Mouse (Mus musculus): ENCODE measurements around the gene Prps2. TPM values are rescaled to one million over a fixed set of nuclear protein-coding genes. Genes with fewer than 3 reads are reported as not detected.
"Not testable (repeated sequence)": the region's sequence is repeated elsewhere in the genome, so short reads cannot be mapped to it uniquely, and the experiment has no call there.

Prps2 gene
- total and polyA plus RNA-seq, 3 experiments: 4.6 to 13.6 (median 12.5) TPM

DNA sequence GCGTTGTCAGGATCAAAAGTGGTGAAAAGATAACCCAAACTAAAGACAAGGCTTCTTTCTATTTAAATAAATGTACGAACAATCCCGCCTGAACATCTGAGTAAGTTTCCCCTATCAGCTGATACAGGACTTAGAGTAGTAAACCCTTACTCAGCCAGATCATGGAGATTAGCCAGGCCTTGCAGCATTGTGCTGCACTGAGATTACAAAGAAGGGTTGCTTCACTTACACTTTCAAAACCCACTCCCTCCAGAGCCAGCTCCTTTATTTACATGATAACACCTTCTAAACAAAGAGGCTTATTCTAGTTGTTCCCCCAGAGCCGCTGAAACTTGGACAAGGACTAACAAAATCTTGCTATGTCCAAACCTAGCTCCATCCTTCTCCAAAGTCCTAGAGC lies 2.5 kb downstream of the Prps2 start:
- TF ChIP-seq POLR2A (IDR thresholded peaks at IDR 0.05; ENCODE audit: insufficient read depth, low read depth, low read length): no peak
- no peak for TF ChIP-seq EP300 (IDR thresholded peaks at IDR 0.05; ENCODE audit: insufficient read depth, low read depth, low read length)
- no peak for TF ChIP-seq CTCF (IDR thresholded peaks at IDR 0.05)
- Histone ChIP-seq H3K4me1 (ENCODE audit: control insufficient read depth, insufficient read depth, low read length) (no peaks in the 10 kb centered on the region), H3K27ac (no peak overlapping the region), H3K9ac (ENCODE audit: low read depth, low read length) (no peak overlapping the region), H3K79me2 (replicated peaks; ENCODE audit: control insufficient read depth, insufficient read depth, low read length) (no peaks in the 10 kb centered on the region), H3K36me3 (ENCODE audit: control insufficient read depth, insufficient read depth, low read length) (no peaks in the 10 kb centered on the region), H3K27me3 (ENCODE audit: control insufficient read depth, insufficient read depth, low read length) (no peaks in the 10 kb centered on the region), H3K4me3 (no peak overlapping the region)
- intact Hi-C loops (cut with DNase I): no loop called here
- DNase-seq: no peak
- 62% methylated on average over 4 of the region's 4 CpGs for WGBS

- H3K79me2 ChIP-seq (replicated peaks; ENCODE audit: control insufficient read depth, insufficient read depth, low read length); H3K27me3 ChIP-seq (ENCODE audit: control insufficient read depth, insufficient read depth, low read length); H3K4me1 ChIP-seq (ENCODE audit: control insufficient read depth, insufficient read depth, low read length); H3K9ac ChIP-seq (ENCODE audit: low read depth, low read length); H3K27ac ChIP-seq; DNase-seq; H3K36me3 ChIP-seq (ENCODE audit: control insufficient read depth, insufficient read depth, low read length); H3K4me3 ChIP-seq; intact Hi-C loops (cut with DNase I): not testable (repeated sequence)
- 86% methylated on average over 3 of the region's 3 CpGs for WGBS
Observed at GRCm38 (mm10) chrX:167361231-167361630, 21.3 kb downstream of the Prps2 start.

GRCm38 (mm10) chrX:167359704-167360103 lies 22.8 kb downstream of the Prps2 start:
- 91% methylated on average over 7 of the region's 7 CpGs for WGBS
- Histone ChIP-seq H3K36me3 (ENCODE audit: control insufficient read depth, insufficient read depth, low read length) (no peaks in the 10 kb centered on the region), H3K9ac (ENCODE audit: low read depth, low read length) (no peak overlapping the region), H3K4me3 (no peak overlapping the region), H3K27ac (no peak overlapping the region), H3K27me3 (ENCODE audit: control insufficient read depth, insufficient read depth, low read length) (no peaks in the 10 kb centered on the region), H3K79me2 (replicated peaks; ENCODE audit: control insufficient read depth, insufficient read depth, low read length) (no peaks in the 10 kb centered on the region), H3K4me1 (ENCODE audit: control insufficient read depth, insufficient read depth, low read length) (no peaks in the 10 kb centered on the region)
- no peak for DNase-seq
- intact Hi-C loops (cut with DNase I): loop anchor here (5.0 kb wide), 2 partner anchors 67 to 82 kb away; no protein-coding TSS in a partner anchor
- no peak for TF ChIP-seq CTCF (IDR thresholded peaks at IDR 0.05)
- no peak for TF ChIP-seq POLR2A (IDR thresholded peaks at IDR 0.05; ENCODE audit: insufficient read depth, low read depth, low read length)
- TF ChIP-seq EP300 (IDR thresholded peaks at IDR 0.05; ENCODE audit: insufficient read depth, low read depth, low read length): no peak

DNA sequence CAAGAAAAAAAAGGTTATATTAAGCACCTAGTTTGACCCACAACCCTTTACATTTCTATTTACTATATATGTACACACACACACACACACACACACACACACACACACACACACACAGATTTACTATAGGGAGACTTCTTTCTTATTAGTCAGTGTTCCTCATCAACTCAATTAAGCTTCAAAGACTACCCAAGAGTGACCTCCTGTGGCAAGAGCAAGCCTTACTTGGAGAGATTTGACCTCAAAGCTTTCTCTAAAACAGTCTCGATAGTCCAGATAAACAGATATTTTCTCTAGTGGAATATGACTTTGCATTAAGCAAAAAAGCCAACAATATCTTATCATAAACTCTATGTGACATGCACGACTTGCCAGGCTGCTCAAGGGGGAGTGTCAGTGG lies 25.1 kb downstream of the Prps2 start:
- WGBS: 30% methylated on average over 2 of the region's 2 CpGs

GRCm38 (mm10) chrX:167355965-167356364 lies 26.6 kb downstream of the Prps2 start:
- DNase-seq: no peak
- H3K4me3 ChIP-seq: no peak overlapping the region
- no peak overlapping the region for H3K9ac ChIP-seq (ENCODE audit: low read depth, low read length)
- H3K27me3 ChIP-seq (ENCODE audit: control insufficient read depth, insufficient read depth, low read length): no peaks in the 10 kb centered on the region
- intact Hi-C loops (cut with DNase I): loop anchor here (5.0 kb wide), 2 partner anchors 64 to 79 kb away; no protein-coding TSS in a partner anchor
- H3K36me3 ChIP-seq (ENCODE audit: control insufficient read depth, insufficient read depth, low read length): no peaks in the 10 kb centered on the region
- no peaks in the 10 kb centered on the region for H3K4me1 ChIP-seq (ENCODE audit: control insufficient read depth, insufficient read depth, low read length)
- H3K79me2 ChIP-seq (replicated peaks; ENCODE audit: control insufficient read depth, insufficient read depth, low read length): no peaks in the 10 kb centered on the region
- WGBS: 90% methylated on average over 3 of the region's 3 CpGs
- TF ChIP-seq EP300 (IDR thresholded peaks at IDR 0.05; ENCODE audit: insufficient read depth, low read depth, low read length) (no peak), CTCF (IDR thresholded peaks at IDR 0.05) (no peak), POLR2A (IDR thresholded peaks at IDR 0.05; ENCODE audit: insufficient read depth, low read depth, low read length) (no peak)
- no peak overlapping the region for H3K27ac ChIP-seq

More for the DNA sequence above, 25.1 kb downstream of the Prps2 start:
- Histone ChIP-seq H3K27me3 (ENCODE audit: control insufficient read depth, insufficient read depth, low read length) (no peaks in the 10 kb centered on the region), H3K79me2 (replicated peaks; ENCODE audit: control insufficient read depth, insufficient read depth, low read length) (no peaks in the 10 kb centered on the region), H3K9ac (ENCODE audit: low read depth, low read length) (no peak overlapping the region), H3K36me3 (ENCODE audit: control insufficient read depth, insufficient read depth, low read length) (no peaks in the 10 kb centered on the region), H3K4me1 (ENCODE audit: control insufficient read depth, insufficient read depth, low read length) (no peaks in the 10 kb centered on the region), H3K27ac (no peak overlapping the region), H3K4me3 (no peak overlapping the region)
- intact Hi-C loops (cut with DNase I): loop anchor here (5.0 kb wide), 2 partner anchors 65 to 80 kb away; no protein-coding TSS in a partner anchor
- TF ChIP-seq CTCF (IDR thresholded peaks at IDR 0.05): peak; percentile 42
- no peak for TF ChIP-seq EP300 (IDR thresholded peaks at IDR 0.05; ENCODE audit: insufficient read depth, low read depth, low read length)
- no peak for TF ChIP-seq POLR2A (IDR thresholded peaks at IDR 0.05; ENCODE audit: insufficient read depth, low read depth, low read length)
- no peak for DNase-seq

DNA sequence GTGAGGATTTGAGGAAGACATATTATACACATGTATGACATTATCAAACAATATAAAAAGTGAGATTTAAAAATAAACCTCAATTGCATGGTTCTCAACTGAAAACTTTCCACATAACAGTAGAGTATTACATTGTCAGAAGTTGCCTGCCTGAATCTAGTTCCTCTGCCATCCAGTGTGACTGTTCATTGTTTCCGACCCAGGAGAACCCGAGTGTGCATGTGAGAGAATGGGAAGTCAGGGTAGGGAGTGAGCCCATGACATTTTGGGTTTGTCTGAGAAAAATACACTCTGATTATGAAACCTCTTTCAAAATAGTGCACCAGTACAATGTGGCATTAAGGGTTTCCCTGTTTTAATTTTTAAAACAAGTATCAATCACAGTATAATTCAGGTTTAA lies 28.9 kb downstream of the Prps2 start:
- H3K36me3 ChIP-seq (ENCODE audit: control insufficient read depth, insufficient read depth, low read length): no peaks in the 10 kb centered on the region
- H3K27ac ChIP-seq: no peak overlapping the region
- H3K4me3 ChIP-seq: no peak overlapping the region
- DNase-seq: no peak
- no peaks in the 10 kb centered on the region for H3K79me2 ChIP-seq (replicated peaks; ENCODE audit: control insufficient read depth, insufficient read depth, low read length)
- intact Hi-C loops (cut with DNase I): no loop called here
- H3K9ac ChIP-seq (ENCODE audit: low read depth, low read length): no peak overlapping the region
- H3K27me3 ChIP-seq (ENCODE audit: control insufficient read depth, insufficient read depth, low read length): no peaks in the 10 kb centered on the region
- no peak for TF ChIP-seq EP300 (IDR thresholded peaks at IDR 0.05; ENCODE audit: insufficient read depth, low read depth, low read length)
- no peak for TF ChIP-seq POLR2A (IDR thresholded peaks at IDR 0.05; ENCODE audit: insufficient read depth, low read depth, low read length)
- no peak for TF ChIP-seq CTCF (IDR thresholded peaks at IDR 0.05)
- no peaks in the 10 kb centered on the region for H3K4me1 ChIP-seq (ENCODE audit: control insufficient read depth, insufficient read depth, low read length)
- WGBS: 76% methylated on average over 2 of the region's 2 CpGs
